Mouse (Mus musculus) kidney, embryonic 16.5 days (tissue): Measurements from ENCODE around the gene Gtf2h4. TPM values are rescaled to one million over a fixed set of nuclear protein-coding genes. Genes with fewer than 3 reads are reported as not detected.

Experiments
- ATAC-seq: fragments of 200-750 bp; cut with Nextera tagmentation; 2 replicates; pipeline ENCODE4 v1.8.0; 2017; ENCODE audit warnings: moderate TSS enrichment; ENCODE audit not compliant: low FRiP score, low TSS enrichment
- H3K27ac ChIP-seq: fragments of 300-500 bp; sonication (generic); 2 replicates; pipeline ENCODE4 v1.5.1; 2014; ENCODE audit warnings: low read length
- H3K27me3 ChIP-seq: fragments of 300-500 bp; sonication (generic); 2 replicates; pipeline ENCODE4 v1.6.1; 2014; ENCODE audit warnings: low read length, control low read depth, mixed read lengths; ENCODE audit not compliant: insufficient read depth
- H3K36me3 ChIP-seq: fragments of 300-500 bp; sonication (generic); 2 replicates; pipeline ENCODE4 v1.6.1; 2014; ENCODE audit warnings: low read length, control low read depth, mixed read lengths; ENCODE audit not compliant: insufficient read depth
- H3K4me1 ChIP-seq: fragments of 300-500 bp; sonication (generic); 2 replicates; pipeline ENCODE4 v1.6.1; 2014; ENCODE audit warnings: low read length, control low read depth, mixed read lengths; ENCODE audit not compliant: insufficient read depth
- H3K4me2 ChIP-seq: fragments of 300-500 bp; sonication (generic); replicated peaks from 2 replicates; pipeline ENCODE4 v1.6.1; 2014; ENCODE audit warnings: low read depth, low read length
- H3K4me3 ChIP-seq: fragments of 300-500 bp; sonication (generic); 2 replicates; pipeline ENCODE4 v1.5.1; 2014; ENCODE audit warnings: mild to moderate bottlenecking, low read length
- H3K9ac ChIP-seq: fragments of 300-500 bp; sonication (generic); replicated peaks from 2 replicates; pipeline ENCODE4 v1.6.1; 2014; ENCODE audit warnings: low read length
- H3K9me3 ChIP-seq: fragments of 300-500 bp; sonication (generic); 2 replicates; pipeline ENCODE4 v1.6.1; 2016; ENCODE audit warnings: low read length, control low read depth
- WGBS: fragments of 180-500 bp; shearing (Covaris S2); extraction: QIAGEN DNeasy Blood & Tissue Kit; methylation state at CpG from one replicate; pipeline ENCODE4 v1.1.7; 2014; 5-methylcytosine and 5-hydroxymethylcytosine counted together
- polyA plus RNA-seq: library from polyadenylated mRNA; unstranded; fragments of >200 nt; fragmentation: Nextera tagmentation; extraction: Ambion mirVana; gene quantifications from 2 replicates; pipeline ENCODE4 v1.2.1, GENCODE M21; 2015

The Gtf2h4 gene
- polyA plus RNA-seq, 1 experiment from 2014 or later = 55.6 TPM

DNA sequence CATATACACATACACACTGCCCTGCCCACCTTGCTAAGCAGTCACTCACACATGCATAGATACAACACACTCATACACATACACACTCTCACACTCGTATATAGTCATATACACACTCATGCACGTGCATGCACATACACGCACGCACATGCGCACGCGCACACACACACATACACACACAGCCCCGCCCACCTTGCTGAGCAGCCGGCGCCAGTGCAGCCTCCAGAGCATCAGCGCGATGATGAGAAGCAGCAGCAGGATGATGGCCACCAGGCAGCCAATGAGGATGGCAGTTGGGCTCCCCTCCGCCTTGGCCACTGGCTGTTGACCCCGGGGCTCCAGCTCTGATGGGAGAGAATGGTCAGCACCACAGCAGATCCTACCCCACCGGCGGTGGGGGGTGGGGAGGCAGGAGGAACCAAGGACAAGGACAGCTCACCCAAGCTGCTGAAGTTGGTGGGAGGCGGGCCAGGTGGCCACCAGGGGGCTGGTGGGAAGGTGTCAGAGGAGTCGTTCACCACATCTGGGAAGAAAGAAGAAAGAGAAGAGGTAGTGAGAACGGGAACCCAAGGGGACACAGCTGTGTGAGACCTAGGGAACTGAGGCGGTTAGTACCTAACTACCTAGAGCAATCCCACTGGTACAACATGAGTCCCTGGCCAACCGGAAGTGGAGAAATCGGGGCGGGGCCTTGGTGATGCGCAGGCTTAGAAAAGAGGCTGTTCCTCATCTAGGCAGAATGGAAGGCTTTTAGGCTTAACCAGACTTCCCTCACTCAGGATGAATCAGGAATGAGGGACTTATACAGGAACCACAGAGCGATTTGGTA, 15.0 kb upstream of the Gtf2h4 start:
- Histone ChIP-seq H3K27ac (no peak overlapping the region), H3K4me1 (no peaks in the 10 kb centered on the region), H3K27me3 (no peaks in the 10 kb centered on the region), H3K4me3 (no peak overlapping the region), H3K9me3 (no peaks in the 10 kb centered on the region), H3K36me3 (peaks cover 90% of the 10 kb centered on the region), H3K9ac (no peak overlapping the region), H3K4me2 (no peak overlapping the region)
- no peak for ATAC-seq
- WGBS = 86% methylated on average over 25 of the region's 25 CpGs

DNA sequence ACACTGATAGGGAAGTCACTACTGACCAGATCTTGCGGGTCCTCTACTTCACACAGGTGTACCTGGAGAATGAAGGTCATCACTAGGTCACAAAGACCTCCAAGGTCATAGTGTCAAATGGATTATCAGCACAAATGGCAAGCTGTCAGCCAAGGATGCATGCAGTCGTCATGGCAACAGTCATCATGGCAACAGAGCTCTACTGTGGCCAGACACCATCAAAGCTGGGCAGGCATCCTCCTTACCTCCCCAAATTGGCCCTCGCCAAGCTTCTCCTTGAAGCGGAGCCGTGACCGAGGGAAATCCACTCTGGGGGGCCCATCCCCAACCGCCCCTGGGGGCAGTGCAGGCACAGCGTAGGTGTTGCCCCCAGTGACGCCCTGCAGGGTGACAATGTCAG, 11.5 kb upstream of the Gtf2h4 start:
- H3K27me3 ChIP-seq = no peaks in the 10 kb centered on the region
- H3K36me3 ChIP-seq = peaks cover 85% of the 10 kb centered on the region
- H3K27ac ChIP-seq = no peak overlapping the region
- no peaks in the 10 kb centered on the region for H3K9me3 ChIP-seq
- H3K4me2 ChIP-seq = no peak overlapping the region
- no peak overlapping the region for H3K4me3 ChIP-seq
- no peak overlapping the region for H3K9ac ChIP-seq
- no peak for ATAC-seq
- WGBS = 76% methylated on average over 9 of the region's 9 CpGs
- H3K4me1 ChIP-seq = no peaks in the 10 kb centered on the region

DNA sequence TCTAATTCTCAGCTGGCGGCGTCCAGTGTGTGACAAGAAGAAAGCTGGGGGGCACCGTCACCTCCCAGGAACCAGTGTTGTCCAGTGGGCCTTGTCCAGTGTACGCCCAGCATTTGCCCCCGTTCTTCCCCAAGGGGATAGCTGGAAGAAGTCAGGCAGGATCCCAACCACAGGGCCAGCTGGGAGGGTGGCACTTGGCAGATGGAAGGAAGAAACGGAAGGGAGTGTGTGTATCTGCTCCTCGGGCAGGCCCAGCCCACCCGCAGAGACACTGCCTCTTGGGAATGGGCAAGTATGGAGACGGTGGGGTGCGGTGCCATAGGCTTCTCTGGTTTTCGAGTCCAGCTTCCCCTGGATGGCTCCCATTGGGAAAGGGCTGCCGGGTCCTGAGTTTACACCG, 8.4 kb upstream of the Gtf2h4 start:
- no peaks in the 10 kb centered on the region for H3K9me3 ChIP-seq
- H3K4me3 ChIP-seq = no peak overlapping the region
- ATAC-seq = no peak
- no peak overlapping the region for H3K9ac ChIP-seq
- no peak overlapping the region for H3K4me2 ChIP-seq
- H3K36me3 ChIP-seq = peaks cover 56% of the 10 kb centered on the region
- 87% methylated on average over 13 of the region's 13 CpGs for WGBS
- H3K27me3 ChIP-seq = no peaks in the 10 kb centered on the region
- H3K27ac ChIP-seq = no peak overlapping the region
- no peaks in the 10 kb centered on the region for H3K4me1 ChIP-seq

DNA sequence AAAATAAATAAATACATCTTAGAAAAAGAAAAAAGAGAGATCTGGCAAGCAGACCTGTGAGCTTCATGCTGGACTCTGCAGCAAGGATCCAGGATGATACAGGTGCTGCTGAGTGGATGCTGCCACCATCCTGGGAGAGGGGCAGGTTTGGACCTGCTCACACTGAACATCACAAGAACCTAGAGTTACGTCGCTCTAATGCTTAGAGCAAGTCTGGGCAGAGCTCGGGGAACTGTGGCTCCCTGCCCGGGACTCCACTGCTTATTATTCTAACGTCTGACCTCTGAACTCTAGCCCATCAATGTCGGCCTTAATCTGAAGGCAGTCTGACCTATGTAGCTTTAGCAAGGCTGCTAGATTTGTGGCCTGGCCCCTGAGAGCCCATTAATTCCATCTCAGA, 7.1 kb upstream of the Gtf2h4 start:
- H3K4me1 ChIP-seq = no peaks in the 10 kb centered on the region
- H3K4me2 ChIP-seq = no peak overlapping the region
- ATAC-seq = no peak
- no peaks in the 10 kb centered on the region for H3K27me3 ChIP-seq
- H3K9me3 ChIP-seq = no peaks in the 10 kb centered on the region
- no peak overlapping the region for H3K4me3 ChIP-seq
- 16% methylated on average over 6 of the region's 6 CpGs for WGBS
- peaks cover 42% of the 10 kb centered on the region for H3K36me3 ChIP-seq
- no peak overlapping the region for H3K9ac ChIP-seq
- no peak overlapping the region for H3K27ac ChIP-seq

DNA sequence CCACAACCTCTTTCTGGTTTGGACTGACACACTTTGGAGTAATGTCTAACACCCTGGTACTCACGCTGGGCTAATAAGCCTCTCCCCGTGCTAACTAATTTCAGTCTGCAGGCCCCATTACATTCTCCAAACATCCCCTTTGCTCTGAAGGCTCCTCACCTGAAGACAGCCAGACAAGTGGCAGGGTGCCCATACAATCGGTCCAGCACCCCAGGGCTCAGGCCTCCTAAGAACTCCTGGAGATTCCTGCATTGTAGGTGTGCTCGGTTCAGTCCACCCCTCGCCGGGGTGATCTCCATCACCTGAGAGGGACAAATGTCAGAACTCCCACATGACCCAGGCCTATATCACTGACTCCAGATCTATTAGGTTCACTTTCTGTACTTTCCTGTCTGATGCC, 1.0 kb downstream of the Gtf2h4 start:
- no peak overlapping the region for H3K27ac ChIP-seq
- 86% methylated on average over 6 of the region's 6 CpGs for WGBS
- peaks cover 14% of the 10 kb centered on the region for H3K4me1 ChIP-seq
- 0 out of 2 replicates have a peak, but pooled peaks cover 13% of the 10 kb centered on the region for H3K36me3 ChIP-seq
- H3K4me3 ChIP-seq = no peak overlapping the region
- H3K9me3 ChIP-seq = no peaks in the 10 kb centered on the region
- H3K9ac ChIP-seq = peak overlapping the region; percentile 90; the same call in 1 of the 2 replicates
- H3K27me3 ChIP-seq = no peaks in the 10 kb centered on the region
- ATAC-seq = no peak
- H3K4me2 ChIP-seq = peak overlapping the region; percentile 68

DNA sequence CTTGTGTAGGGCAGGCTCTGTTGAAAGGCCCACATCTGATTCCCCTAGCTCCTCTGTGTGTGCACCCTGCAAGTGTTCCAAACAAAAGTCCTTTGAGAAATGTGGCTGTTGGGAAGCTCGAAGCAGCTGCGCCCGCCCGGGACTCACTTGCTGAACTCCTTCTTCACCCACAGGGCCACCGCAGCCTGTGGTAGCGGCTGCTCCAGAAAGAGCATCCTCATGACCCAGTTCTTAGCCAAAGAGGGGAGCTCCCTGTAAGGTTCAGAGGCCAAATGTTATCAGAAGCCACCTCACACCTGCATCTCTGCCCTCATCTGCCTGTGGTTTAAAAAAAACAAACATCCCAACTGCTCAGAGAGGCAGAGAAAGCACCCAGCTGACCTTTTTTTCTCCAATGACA, 1.7 kb downstream of the Gtf2h4 start:
- 93% methylated on average over 6 of the region's 6 CpGs for WGBS
- H3K27me3 ChIP-seq = no peaks in the 10 kb centered on the region
- no peak overlapping the region for H3K27ac ChIP-seq
- no peak for ATAC-seq
- H3K4me1 ChIP-seq = peaks cover 16% of the 10 kb centered on the region
- no peak overlapping the region for H3K9ac ChIP-seq
- no peak overlapping the region for H3K4me2 ChIP-seq
- H3K4me3 ChIP-seq = no peak overlapping the region
- no peaks in the 10 kb centered on the region for H3K9me3 ChIP-seq
- 0 out of 2 replicates have a peak, but pooled peaks cover 13% of the 10 kb centered on the region for H3K36me3 ChIP-seq

DNA sequence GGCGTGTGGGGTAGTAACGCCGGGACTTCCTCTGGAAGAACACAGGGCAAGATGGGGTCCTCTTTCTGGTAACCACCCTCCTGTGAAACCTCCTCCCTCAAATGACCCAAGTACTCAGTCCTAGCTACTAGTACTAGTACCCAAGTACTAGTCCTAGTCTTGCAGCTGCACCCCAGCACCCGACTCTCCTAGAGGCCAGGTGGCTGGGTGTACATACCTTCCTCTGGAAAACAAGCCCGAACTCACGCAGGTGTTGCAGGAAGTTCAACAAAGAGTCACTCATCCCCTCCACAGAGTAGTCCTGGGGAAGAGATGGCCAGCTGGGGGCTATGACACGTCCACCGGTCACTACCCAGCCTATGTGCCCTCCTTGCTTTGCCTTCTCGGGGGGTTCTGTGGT, 3.8 kb downstream of the Gtf2h4 start:
- no peak overlapping the region for H3K27ac ChIP-seq

DNA sequence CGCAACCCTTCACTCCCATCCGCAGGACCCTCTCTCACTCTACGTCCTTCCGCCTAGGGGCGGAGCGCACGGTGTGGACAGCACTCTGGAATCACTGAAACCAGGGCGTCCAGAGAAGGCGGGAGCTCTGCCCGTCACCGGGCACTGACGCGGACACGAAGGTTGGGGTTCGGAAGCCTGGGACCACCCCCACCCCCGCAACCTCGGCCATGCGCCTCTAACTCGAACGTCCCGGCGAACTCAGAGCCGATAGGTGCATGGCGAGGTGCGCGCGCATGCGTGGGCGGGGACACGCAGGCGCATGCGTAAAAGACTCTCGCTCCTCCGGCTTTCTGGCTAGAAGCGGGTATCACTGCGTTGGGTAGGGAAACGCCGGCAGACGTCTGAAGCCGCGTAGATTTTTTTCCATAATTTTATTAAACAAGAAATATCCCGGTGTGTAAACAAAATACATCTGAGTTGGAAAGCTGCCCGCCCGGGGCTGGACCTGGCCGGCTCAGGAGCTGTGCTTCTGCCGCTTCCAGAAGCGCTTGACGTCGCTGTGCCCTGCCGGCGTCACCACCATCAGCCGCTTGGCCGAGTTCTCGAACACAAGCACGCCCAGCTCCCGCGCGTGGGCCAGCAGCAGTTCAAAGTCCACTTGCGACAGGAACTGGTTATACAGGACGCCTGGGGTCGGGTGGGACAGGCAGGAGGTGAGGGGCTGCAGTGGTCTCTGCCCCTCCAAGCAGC, 6.0 kb downstream of the Gtf2h4 start, which contains the start of gene Vars2:
Vars2 (minus strand) TSS at position 259 of the 732 bp plus-strand sequence.
- ATAC-seq = peak; percentile 87
- Histone ChIP-seq H3K9ac (peak within 1 kb of the TSS; percentile 89), H3K9me3 (no peaks in the 10 kb centered on the region), H3K27me3 (no peaks in the 10 kb centered on the region), H3K4me3 (peak within 1 kb of the TSS; percentile 80), H3K36me3 (peaks cover 26% of the 10 kb centered on the region), H3K4me2 (peak within 1 kb of the TSS; percentile 92), H3K27ac (peak within 1 kb of the TSS; percentile 85), H3K4me1 (peaks cover 14% of the 10 kb centered on the region)
- under 1% methylated on average over 61 of the region's 61 CpGs for WGBS

More for the DNA sequence above, 3.8 kb downstream of the Gtf2h4 start:
- 89% methylated on average over 9 of the region's 9 CpGs for WGBS
- Histone ChIP-seq H3K4me2 (no peak overlapping the region), H3K27me3 (no peaks in the 10 kb centered on the region), H3K36me3 (peaks cover 13% of the 10 kb centered on the region; the same call in 1 of the 2 replicates), H3K9ac (no peak overlapping the region), H3K4me1 (peaks cover 21% of the 10 kb centered on the region), H3K4me3 (no peak overlapping the region), H3K9me3 (no peaks in the 10 kb centered on the region)
- no peak for ATAC-seq

DNA sequence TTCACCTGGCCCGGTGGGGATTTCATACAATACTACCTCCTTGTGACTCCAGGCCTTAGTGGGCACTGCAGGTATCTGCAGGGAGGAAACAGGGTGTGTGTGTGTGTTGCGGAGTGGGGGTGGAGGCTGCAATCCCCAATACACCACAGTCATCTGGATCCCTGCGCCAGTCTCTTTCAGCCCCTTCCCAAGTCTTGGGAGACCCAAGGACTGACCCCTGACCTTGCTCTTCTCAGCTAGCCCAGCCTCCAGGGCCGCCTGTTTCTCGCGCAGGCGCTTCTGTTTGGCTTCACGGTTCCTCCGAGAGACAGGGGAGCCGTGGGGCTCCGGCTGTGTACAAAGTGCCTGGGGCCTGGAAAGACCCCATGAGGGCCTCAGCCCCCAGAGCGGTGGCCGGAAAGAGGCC, 6.7 kb downstream of the Gtf2h4 start:
- Histone ChIP-seq H3K9ac (peak overlapping the region; percentile 89), H3K4me2 (peak overlapping the region; percentile 92), H3K36me3 (peaks cover 26% of the 10 kb centered on the region), H3K27ac (peak overlapping the region; percentile 85), H3K4me3 (peak overlapping the region; percentile 80), H3K4me1 (peaks cover 13% of the 10 kb centered on the region), H3K9me3 (no peaks in the 10 kb centered on the region), H3K27me3 (no peaks in the 10 kb centered on the region)
- ATAC-seq = peak; percentile 55
- WGBS = 5% methylated on average over 13 of the region's 13 CpGs
